Mouse (Mus musculus): ENCODE data around the gene Hmgcl. TPM values are rescaled to one million over a fixed set of nuclear protein-coding genes. Genes with fewer than 3 reads are reported as not detected.

Hmgcl gene
- total and polyA plus RNA-seq, 2 experiments, result 187 to 266 TPM

GRCm38 (mm10) chr4:135924418-135924817, 21.8 kb upstream of the Hmgcl start:
- Histone ChIP-seq H3K4me1 (ENCODE audit: control insufficient read depth, insufficient read depth, low read length) (peaks cover 3% of the 10 kb centered on the region; the same call in 1 of the 2 replicates), H3K27me3 (ENCODE audit: control insufficient read depth, insufficient read depth, low read length) (no peaks in the 10 kb centered on the region), H3K9ac (ENCODE audit: low read depth, low read length) (no peak overlapping the region), H3K27ac (replicated peaks; ENCODE audit: insufficient read depth, low read depth, low read length) (no peak overlapping the region), H3K36me3 (ENCODE audit: control insufficient read depth, insufficient read depth, low read length) (peaks cover 7% of the 10 kb centered on the region; the same call in 1 of the 2 replicates), H3K79me2 (ENCODE audit: control insufficient read depth, insufficient read depth, low read length) (no peaks in the 10 kb centered on the region), H3K4me3 (ENCODE audit: insufficient read depth, low read depth, low read length) (no peak overlapping the region)
- 65% methylated on average over 2 of the region's 2 CpGs for WGBS
- peak; percentile 25 for DNase-seq (ENCODE audit: extremely low read depth, low read depth, low spot score)
- no peak for TF ChIP-seq CTCF (IDR thresholded peaks at IDR 0.05; ENCODE audit: low read depth, low read length)
- TF ChIP-seq POLR2A (IDR thresholded peaks at IDR 0.05; ENCODE audit: extremely low read depth, insufficient read depth, low read length), result no peak

- Histone ChIP-seq H3K4me1 (ENCODE audit: control insufficient read depth, insufficient read depth, low read length) (peaks cover 3% of the 10 kb centered on the region; the same call in 1 of the 2 replicates), H3K79me2 (ENCODE audit: control insufficient read depth, insufficient read depth, low read length) (no peaks in the 10 kb centered on the region), H3K27ac (replicated peaks; ENCODE audit: insufficient read depth, low read depth, low read length) (no peak overlapping the region), H3K9ac (ENCODE audit: low read depth, low read length) (no peak overlapping the region), H3K4me3 (ENCODE audit: insufficient read depth, low read depth, low read length) (no peak overlapping the region), H3K36me3 (ENCODE audit: control insufficient read depth, insufficient read depth, low read length) (peaks cover 7% of the 10 kb centered on the region; the same call in 1 of the 2 replicates), H3K27me3 (ENCODE audit: control insufficient read depth, insufficient read depth, low read length) (no peaks in the 10 kb centered on the region)
- TF ChIP-seq POLR2A (IDR thresholded peaks at IDR 0.05; ENCODE audit: extremely low read depth, insufficient read depth, low read length), result no peak
- TF ChIP-seq CTCF (IDR thresholded peaks at IDR 0.05; ENCODE audit: low read depth, low read length), result no peak
- no peak for DNase-seq (ENCODE audit: extremely low read depth, low read depth, low spot score)
- WGBS, result 96% methylated on average over 5 of the region's 5 CpGs
Measured at GRCm38 (mm10) chr4:135925341-135925740, 20.9 kb upstream of the Hmgcl start.

- Histone ChIP-seq H3K79me2 (ENCODE audit: control insufficient read depth, insufficient read depth, low read length) (no peaks in the 10 kb centered on the region), H3K27ac (replicated peaks; ENCODE audit: insufficient read depth, low read depth, low read length) (no peak overlapping the region), H3K4me1 (ENCODE audit: control insufficient read depth, insufficient read depth, low read length) (peaks cover 3% of the 10 kb centered on the region; the same call in 1 of the 2 replicates), H3K4me3 (ENCODE audit: insufficient read depth, low read depth, low read length) (no peak overlapping the region), H3K9ac (ENCODE audit: low read depth, low read length) (no peak overlapping the region), H3K27me3 (ENCODE audit: control insufficient read depth, insufficient read depth, low read length) (no peaks in the 10 kb centered on the region), H3K36me3 (ENCODE audit: control insufficient read depth, insufficient read depth, low read length) (peaks cover 7% of the 10 kb centered on the region; the same call in 1 of the 2 replicates)
- no peak for DNase-seq (ENCODE audit: extremely low read depth, low read depth, low spot score)
- TF ChIP-seq CTCF (IDR thresholded peaks at IDR 0.05; ENCODE audit: low read depth, low read length), result no peak
- no peak for TF ChIP-seq POLR2A (IDR thresholded peaks at IDR 0.05; ENCODE audit: extremely low read depth, insufficient read depth, low read length)
- WGBS, result 91% methylated on average over 10 of the region's 10 CpGs
Measured at GRCm38 (mm10) chr4:135926195-135926808, 19.9 kb upstream of the Hmgcl start.

- no peak for TF ChIP-seq CTCF (IDR thresholded peaks at IDR 0.05; ENCODE audit: low read depth, low read length)
- TF ChIP-seq POLR2A (IDR thresholded peaks at IDR 0.05; ENCODE audit: extremely low read depth, insufficient read depth, low read length), result no peak
- no peak overlapping the region for H3K9ac ChIP-seq (ENCODE audit: low read depth, low read length)
- no peaks in the 10 kb centered on the region for H3K27me3 ChIP-seq (ENCODE audit: control insufficient read depth, insufficient read depth, low read length)
- peaks cover 7% of the 10 kb centered on the region; the same call in 1 of the 2 replicates for H3K36me3 ChIP-seq (ENCODE audit: control insufficient read depth, insufficient read depth, low read length)
- no peak for DNase-seq (ENCODE audit: extremely low read depth, low read depth, low spot score)
- no peak overlapping the region for H3K27ac ChIP-seq (replicated peaks; ENCODE audit: insufficient read depth, low read depth, low read length)
- H3K4me1 ChIP-seq (ENCODE audit: control insufficient read depth, insufficient read depth, low read length), result peaks cover under 1% of the 10 kb centered on the region; the same call in 1 of the 2 replicates
- H3K4me3 ChIP-seq (ENCODE audit: insufficient read depth, low read depth, low read length), result no peak overlapping the region
- 93% methylated on average over 3 of the region's 3 CpGs for WGBS
- H3K79me2 ChIP-seq (ENCODE audit: control insufficient read depth, insufficient read depth, low read length), result no peaks in the 10 kb centered on the region
Measured at GRCm38 (mm10) chr4:135926861-135927260, 19.4 kb upstream of the Hmgcl start.

GRCm38 (mm10) chr4:135928376-135928775, 17.9 kb upstream of the Hmgcl start:
- Histone ChIP-seq H3K9ac (ENCODE audit: low read depth, low read length) (no peak overlapping the region), H3K4me3 (ENCODE audit: insufficient read depth, low read depth, low read length) (no peak overlapping the region), H3K4me1 (ENCODE audit: control insufficient read depth, insufficient read depth, low read length) (no peaks in the 10 kb centered on the region), H3K27me3 (ENCODE audit: control insufficient read depth, insufficient read depth, low read length) (no peaks in the 10 kb centered on the region), H3K36me3 (ENCODE audit: control insufficient read depth, insufficient read depth, low read length) (peaks cover 6% of the 10 kb centered on the region), H3K79me2 (ENCODE audit: control insufficient read depth, insufficient read depth, low read length) (no peaks in the 10 kb centered on the region), H3K27ac (replicated peaks; ENCODE audit: insufficient read depth, low read depth, low read length) (no peak overlapping the region)
- no peak for DNase-seq (ENCODE audit: extremely low read depth, low read depth, low spot score)
- TF ChIP-seq CTCF (IDR thresholded peaks at IDR 0.05; ENCODE audit: low read depth, low read length), result no peak
- no peak for TF ChIP-seq POLR2A (IDR thresholded peaks at IDR 0.05; ENCODE audit: extremely low read depth, insufficient read depth, low read length)
- WGBS, result 93% methylated on average over 9 of the region's 9 CpGs

- Histone ChIP-seq H3K9ac (ENCODE audit: low read depth, low read length) (no peak overlapping the region), H3K27ac (replicated peaks; ENCODE audit: insufficient read depth, low read depth, low read length) (no peak overlapping the region), H3K27me3 (ENCODE audit: control insufficient read depth, insufficient read depth, low read length) (no peaks in the 10 kb centered on the region), H3K79me2 (ENCODE audit: control insufficient read depth, insufficient read depth, low read length) (no peaks in the 10 kb centered on the region), H3K4me1 (ENCODE audit: control insufficient read depth, insufficient read depth, low read length) (no peaks in the 10 kb centered on the region), H3K4me3 (ENCODE audit: insufficient read depth, low read depth, low read length) (no peak overlapping the region), H3K36me3 (ENCODE audit: control insufficient read depth, insufficient read depth, low read length) (peaks cover 13% of the 10 kb centered on the region)
- WGBS, result 93% methylated on average over 5 of the region's 5 CpGs
- TF ChIP-seq CTCF (IDR thresholded peaks at IDR 0.05; ENCODE audit: low read depth, low read length) (no peak), POLR2A (IDR thresholded peaks at IDR 0.05; ENCODE audit: extremely low read depth, insufficient read depth, low read length) (no peak)
- DNase-seq (ENCODE audit: extremely low read depth, low read depth, low spot score), result no peak
Measured at GRCm38 (mm10) chr4:135929405-135929804, 16.8 kb upstream of the Hmgcl start.

Measured in liver, adult 2 months (tissue).